Mouse (Mus musculus): Measurements from ENCODE around the gene Tmem168.

- TF ChIP-seq POLR2A (IDR thresholded peaks at IDR 0.05; ENCODE audit: borderline replicate concordance, extremely low read depth, insufficient read depth, insufficient read length, poor library complexity, severe bottlenecking), result no peak
- no peak for TF ChIP-seq CTCF (IDR thresholded peaks at IDR 0.05; ENCODE audit: borderline replicate concordance, extremely low read depth, insufficient read depth, insufficient read length)
These were observed 24.7 kb upstream of the Tmem168 start for GRCm38 (mm10) chr6:13632571-13632970.

All from brain, embryonic 14.5 days (tissue).